Mouse (Mus musculus) stomach, embryonic 15.5 days (tissue): ENCODE data around the gene Pkd1. TPM values are rescaled to one million over a fixed set of nuclear protein-coding genes. Genes with fewer than 3 reads are reported as not detected.

ENCODE experiments used
- ATAC-seq: fragments of 200-750 bp; cut with Nextera tagmentation; 2 replicates; pipeline ENCODE4 v1.8.0; 2017; ENCODE audit warnings: low read depth, moderate number of reproducible peaks, moderate TSS enrichment; ENCODE audit not compliant: insufficient read depth, low FRiP score
- H3K27ac ChIP-seq: fragments of 300-500 bp; sonication (generic); 2 replicates; pipeline ENCODE4 v1.5.1; 2015; ENCODE audit warnings: mild to moderate bottlenecking, inconsistent platforms
- H3K27me3 ChIP-seq: fragments of 300-500 bp; sonication (generic); replicated peaks from 2 replicates; pipeline ENCODE4 v1.6.1; 2015; ENCODE audit warnings: inconsistent platforms
- H3K36me3 ChIP-seq: fragments of 300-500 bp; sonication (generic); 2 replicates; pipeline ENCODE4 v1.6.1; 2015; ENCODE audit warnings: inconsistent platforms
- H3K4me1 ChIP-seq: fragments of 300-500 bp; sonication (generic); 2 replicates; pipeline ENCODE4 v1.6.1; 2015; ENCODE audit warnings: inconsistent platforms
- H3K4me2 ChIP-seq: fragments of 300-500 bp; sonication (generic); 2 replicates; pipeline ENCODE4 v1.6.1; 2015; ENCODE audit warnings: mild to moderate bottlenecking, inconsistent platforms
- H3K4me3 ChIP-seq: fragments of 300-500 bp; sonication (generic); replicated peaks from 2 replicates; pipeline ENCODE4 v1.5.1; 2015; ENCODE audit warnings: inconsistent platforms
- H3K9ac ChIP-seq: fragments of 300-500 bp; sonication (generic); 2 replicates; pipeline ENCODE4 v1.6.1; 2015; ENCODE audit warnings: inconsistent platforms
- H3K9me3 ChIP-seq: fragments of 300-500 bp; sonication (generic); 2 replicates; pipeline ENCODE4 v1.6.1; 2016; ENCODE audit warnings: inconsistent platforms
- WGBS: fragments of 180-500 bp; shearing (Covaris S2); methylation state at CpG from one replicate; pipeline ENCODE4 v1.1.7; 2015; 5-methylcytosine and 5-hydroxymethylcytosine counted together
- polyA plus RNA-seq: library from polyadenylated mRNA; unstranded; fragments of >200 nt; fragmentation: Nextera tagmentation; extraction: Ambion mirVana; gene quantifications from 2 replicates; pipeline ENCODE4 v1.2.1, GENCODE M21; 2015

The Pkd1 gene
- 27.3 and 29.0 TPM in 2 replicates for polyA plus RNA-seq

DNA sequence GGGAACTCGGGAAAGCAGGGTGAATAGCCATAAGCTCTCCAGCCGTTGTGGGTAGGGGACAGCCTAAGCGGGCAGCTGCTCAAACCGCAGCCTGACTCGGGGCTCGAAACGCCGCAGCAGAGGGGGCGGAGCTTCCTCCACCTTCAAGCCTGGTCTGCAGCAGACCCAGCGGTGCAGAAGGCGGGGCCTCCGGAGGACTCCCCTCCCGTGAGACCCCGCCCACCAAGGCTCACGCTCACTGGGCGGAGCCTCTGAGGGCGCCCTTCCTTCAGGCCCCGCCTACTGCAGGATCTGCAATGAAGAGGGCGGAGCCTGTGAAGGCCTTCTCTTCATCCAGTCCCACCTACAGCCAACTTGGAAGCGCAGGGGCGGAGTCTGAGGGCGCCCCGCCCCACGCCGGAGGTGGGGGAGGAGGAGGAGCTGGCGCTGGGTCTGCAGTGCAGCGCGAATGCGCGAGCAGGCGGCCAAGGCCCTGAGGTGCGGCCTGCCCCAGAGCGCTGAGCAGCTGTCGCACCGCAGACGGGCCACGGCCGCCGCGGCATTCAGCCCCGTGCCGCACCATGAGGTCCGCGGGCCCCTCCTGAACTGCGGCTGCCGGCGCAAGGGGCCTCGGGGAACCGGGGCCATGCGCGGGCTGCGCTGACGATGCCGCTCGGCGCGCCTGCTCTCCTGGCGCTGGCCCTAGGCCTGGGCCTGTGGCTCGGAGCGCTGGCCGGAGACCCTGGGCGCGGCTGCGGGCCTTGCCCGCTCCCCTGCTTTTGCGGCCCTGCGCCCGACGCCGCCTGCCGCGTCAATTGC, at the start of gene Pkd1:
Pkd1 (plus strand) TSS at position 217 of the 798 bp plus-strand sequence.
- WGBS = 0% methylated on average over 67 of the region's 72 CpGs
- H3K4me3 ChIP-seq = peak within 1 kb of the TSS; percentile 78
- peak within 1 kb of the TSS; percentile 66 for H3K4me2 ChIP-seq
- H3K9ac ChIP-seq = peak within 1 kb of the TSS; percentile 84
- ATAC-seq = peak; percentile 94
- H3K27me3 ChIP-seq = no peaks in the 10 kb centered on the region
- H3K9me3 ChIP-seq = no peaks in the 10 kb centered on the region
- peak within 1 kb of the TSS; percentile 95 for H3K27ac ChIP-seq
- H3K36me3 ChIP-seq = no peaks in the 10 kb centered on the region
- H3K4me1 ChIP-seq = peaks cover 19% of the 10 kb centered on the region

DNA sequence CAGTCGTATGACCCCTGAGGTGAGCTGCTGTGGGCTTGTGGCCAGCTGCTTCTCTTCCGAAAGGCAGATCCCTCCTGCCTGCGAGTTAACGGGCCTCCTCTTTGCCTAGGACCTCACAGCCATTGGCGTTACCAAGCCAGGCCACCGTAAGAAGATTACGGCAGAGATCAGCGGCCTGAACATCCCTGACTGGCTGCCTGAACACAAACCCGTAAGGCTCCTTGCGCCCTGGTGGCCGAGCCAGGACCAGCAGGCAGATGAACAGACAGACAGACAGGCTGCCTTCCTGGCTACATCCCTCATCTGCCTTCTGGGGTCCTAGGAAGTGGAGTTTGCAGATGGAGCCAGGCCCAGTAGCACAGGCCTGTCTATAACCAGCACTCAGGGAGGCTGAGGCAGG, 47.4 kb upstream of the Pkd1 start:
- Histone ChIP-seq H3K36me3 (no peaks in the 10 kb centered on the region), H3K4me2 (no peak overlapping the region), H3K27me3 (no peaks in the 10 kb centered on the region), H3K4me3 (no peak overlapping the region), H3K4me1 (peaks cover 7% of the 10 kb centered on the region), H3K9ac (no peak overlapping the region), H3K9me3 (no peaks in the 10 kb centered on the region), H3K27ac (no peak overlapping the region)
- no peak for ATAC-seq
- WGBS = 43% methylated on average over 11 of the region's 11 CpGs

DNA sequence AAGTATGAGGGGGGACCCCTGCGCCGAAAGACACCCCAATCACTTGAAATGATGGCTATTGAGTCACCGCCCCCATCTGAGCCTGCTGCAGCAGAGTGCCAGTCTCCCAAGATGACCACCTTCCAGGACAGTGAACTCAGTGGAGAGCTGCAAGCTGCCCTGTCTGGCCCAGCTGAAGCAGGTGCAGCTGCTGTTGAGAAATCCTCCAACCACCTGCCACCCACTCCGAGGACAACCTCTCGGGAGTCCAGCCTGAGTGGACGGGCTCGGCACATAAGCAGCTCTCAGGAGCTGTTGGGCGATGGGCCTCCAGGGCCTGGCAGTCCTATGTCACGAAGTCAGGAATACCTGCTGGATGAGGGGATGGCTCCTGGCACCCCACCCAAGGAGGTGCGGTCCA, 45.5 kb upstream of the Pkd1 start:
- ATAC-seq = no peak
- WGBS = 89% methylated on average over 10 of the region's 10 CpGs
- no peaks in the 10 kb centered on the region for H3K9me3 ChIP-seq

DNA sequence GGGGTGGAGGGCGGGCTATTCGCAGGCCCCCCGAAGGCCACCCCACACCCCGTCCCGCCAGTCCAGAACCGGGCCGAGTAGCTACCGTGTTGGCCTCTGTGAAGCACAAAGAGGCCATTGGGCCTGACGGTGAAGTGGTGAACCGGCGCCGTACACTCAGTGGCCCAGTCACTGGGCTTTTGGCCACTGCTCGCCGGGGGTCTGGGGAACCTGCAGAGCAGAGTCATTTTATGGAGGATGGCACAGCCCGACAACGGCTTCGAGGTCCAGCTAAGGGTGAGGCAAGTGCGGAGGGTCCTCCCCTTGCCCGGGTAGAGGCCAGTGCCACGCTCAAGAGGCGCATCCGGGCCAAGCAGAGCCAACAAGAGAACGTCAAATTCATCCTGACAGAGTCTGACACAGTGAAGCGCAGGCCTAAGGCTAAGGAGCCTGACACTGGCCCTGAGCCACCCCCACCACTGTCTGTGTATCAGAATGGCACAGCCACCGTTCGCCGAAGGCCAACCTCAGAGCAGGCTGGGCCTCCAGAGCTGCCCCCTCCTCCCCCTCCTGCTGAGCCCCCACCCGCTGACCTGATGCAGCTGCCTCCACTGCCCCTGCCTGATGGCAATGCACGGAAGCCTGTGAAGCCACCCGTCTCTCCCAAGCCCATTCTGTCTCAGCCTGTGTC, 44.2 kb upstream of the Pkd1 start:
- no peak for ATAC-seq

More for the DNA sequence above, 45.5 kb upstream of the Pkd1 start:
- Histone ChIP-seq H3K4me1 (peaks cover 8% of the 10 kb centered on the region), H3K36me3 (peaks cover 14% of the 10 kb centered on the region), H3K4me2 (no peak overlapping the region), H3K27me3 (no peaks in the 10 kb centered on the region), H3K4me3 (no peak overlapping the region), H3K27ac (no peak overlapping the region), H3K9ac (no peak overlapping the region)

DNA sequence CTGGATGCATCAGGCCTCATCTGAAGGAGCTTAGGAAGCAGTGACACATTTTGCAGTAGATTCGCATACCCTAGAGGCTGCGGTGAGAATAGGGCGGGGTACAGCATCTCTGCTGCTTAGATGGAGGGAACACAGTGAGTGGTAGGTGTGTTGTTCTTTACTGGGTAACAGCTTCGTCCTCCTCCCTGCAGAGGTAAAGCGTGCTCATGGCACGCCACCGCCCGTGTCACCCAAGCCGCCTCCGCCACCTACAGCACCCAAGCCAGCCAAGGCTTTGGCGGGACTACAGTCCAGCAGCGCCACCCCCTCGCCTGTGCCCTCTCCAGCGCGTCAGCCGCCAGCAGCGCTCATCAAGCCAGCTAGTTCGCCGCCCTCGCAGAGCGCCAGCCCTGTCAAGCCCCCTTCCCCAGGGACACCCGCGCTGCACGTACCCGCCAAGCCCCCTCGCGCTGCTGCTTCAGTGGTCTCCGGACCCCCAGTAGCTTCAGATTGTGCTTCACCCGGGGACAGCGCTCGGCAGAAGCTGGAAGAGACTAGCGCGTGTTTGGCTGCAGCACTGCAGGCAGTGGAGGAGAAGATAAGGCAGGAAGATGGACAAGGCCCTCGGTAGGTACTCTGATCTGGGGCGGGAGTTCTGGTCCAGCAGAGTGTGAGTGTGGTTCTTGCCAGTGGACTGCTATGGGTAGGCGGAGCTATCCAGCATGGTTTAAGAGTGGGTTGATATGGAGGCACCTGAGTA, 43.1 kb upstream of the Pkd1 start:
- Histone ChIP-seq H3K9me3 (no peaks in the 10 kb centered on the region), H3K36me3 (peaks cover 38% of the 10 kb centered on the region), H3K27me3 (no peaks in the 10 kb centered on the region), H3K4me2 (peak overlapping the region; percentile 39), H3K9ac (no peak overlapping the region), H3K27ac (no peak overlapping the region), H3K4me1 (peaks cover 8% of the 10 kb centered on the region), H3K4me3 (no peak overlapping the region)
- 29% methylated on average over 36 of the region's 36 CpGs for WGBS
- ATAC-seq = 0 out of 2 replicates have a peak, but pooled peaks have one; percentile 15

More for the DNA sequence above, 44.2 kb upstream of the Pkd1 start:
- peaks cover 27% of the 10 kb centered on the region for H3K36me3 ChIP-seq
- no peak overlapping the region for H3K4me3 ChIP-seq
- H3K9me3 ChIP-seq = no peaks in the 10 kb centered on the region
- H3K9ac ChIP-seq = no peak overlapping the region
- WGBS = 87% methylated on average over 30 of the region's 30 CpGs
- H3K4me2 ChIP-seq = no peak overlapping the region
- no peaks in the 10 kb centered on the region for H3K27me3 ChIP-seq
- H3K27ac ChIP-seq = no peak overlapping the region
- H3K4me1 ChIP-seq = peaks cover 8% of the 10 kb centered on the region

DNA sequence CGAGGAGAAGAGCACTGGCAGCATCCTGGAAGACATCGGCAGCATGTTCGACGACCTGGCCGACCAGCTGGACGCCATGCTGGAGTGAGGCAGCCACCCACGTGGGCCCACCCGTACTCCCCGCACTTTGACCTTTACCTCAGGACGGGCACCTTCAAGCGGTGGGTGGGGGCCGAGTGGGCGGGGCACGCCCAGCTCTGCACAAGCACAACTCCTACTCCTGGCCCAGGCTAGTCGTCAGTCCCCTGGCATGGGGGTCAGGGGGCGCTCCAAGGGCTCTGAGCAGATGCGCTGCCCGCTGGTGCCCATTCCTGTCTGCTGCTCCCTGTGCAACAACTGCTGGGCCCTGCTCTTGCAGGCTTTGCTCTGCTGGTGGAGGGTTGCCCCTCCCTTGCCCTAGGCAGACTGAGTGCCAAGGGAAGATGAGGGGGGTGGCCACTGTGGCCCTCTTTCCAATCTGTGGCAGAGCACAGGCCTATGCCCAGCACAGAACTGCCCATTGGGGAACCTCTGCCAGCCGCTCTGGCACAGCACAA, 42.4 kb upstream of the Pkd1 start:
- H3K4me1 ChIP-seq = peaks cover 8% of the 10 kb centered on the region
- H3K9ac ChIP-seq = no peak overlapping the region
- H3K27ac ChIP-seq = no peak overlapping the region
- H3K4me3 ChIP-seq = no peak overlapping the region
- H3K9me3 ChIP-seq = no peaks in the 10 kb centered on the region
- ATAC-seq = peak; percentile 29; the same call in 1 of the 2 replicates
- 39% methylated on average over 19 of the region's 19 CpGs for WGBS
- peak overlapping the region; percentile 39; the same call in 1 of the 2 replicates for H3K4me2 ChIP-seq
- no peaks in the 10 kb centered on the region for H3K27me3 ChIP-seq
- H3K36me3 ChIP-seq = peaks cover 44% of the 10 kb centered on the region

DNA sequence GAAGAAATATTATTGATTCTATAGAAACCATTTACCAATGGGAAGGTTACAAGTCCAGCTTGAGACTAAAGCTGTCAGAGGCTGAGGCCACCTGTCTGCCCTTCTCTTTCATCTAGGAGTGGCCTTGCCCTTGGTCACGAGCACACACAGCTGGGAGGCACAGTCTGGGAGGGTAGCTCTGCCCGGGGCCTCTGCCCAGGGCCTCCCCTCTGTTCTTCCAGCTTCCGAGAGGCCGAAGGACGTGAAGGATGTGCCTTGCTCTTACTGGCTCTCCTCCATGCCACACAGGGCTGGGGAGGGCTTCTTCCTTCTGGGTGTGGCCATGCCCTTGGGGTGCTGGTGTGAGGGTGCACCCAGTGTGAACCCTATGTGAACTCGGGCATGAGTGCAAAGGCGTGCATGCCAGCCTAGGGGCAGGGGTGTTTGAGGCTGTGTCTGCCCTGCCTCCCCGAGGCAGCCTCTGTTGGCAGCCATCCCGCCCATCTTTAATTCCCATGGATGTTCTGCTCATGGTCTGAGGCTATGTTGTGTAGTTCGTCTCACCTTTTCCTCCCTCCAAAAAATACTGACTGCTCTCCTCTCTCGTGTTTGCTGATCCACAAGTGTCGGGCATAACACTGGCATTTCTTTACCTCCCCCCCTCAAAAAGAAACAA, 41.7 kb upstream of the Pkd1 start:
- ATAC-seq = no peak
- H3K4me3 ChIP-seq = no peak overlapping the region
- peaks cover 8% of the 10 kb centered on the region for H3K4me1 ChIP-seq
- no peak overlapping the region for H3K27ac ChIP-seq
- H3K9me3 ChIP-seq = no peaks in the 10 kb centered on the region
- H3K27me3 ChIP-seq = no peaks in the 10 kb centered on the region
- peaks cover 48% of the 10 kb centered on the region for H3K36me3 ChIP-seq
- H3K4me2 ChIP-seq = no peak overlapping the region
- 71% methylated on average over 12 of the region's 12 CpGs for WGBS
- no peak overlapping the region for H3K9ac ChIP-seq

DNA sequence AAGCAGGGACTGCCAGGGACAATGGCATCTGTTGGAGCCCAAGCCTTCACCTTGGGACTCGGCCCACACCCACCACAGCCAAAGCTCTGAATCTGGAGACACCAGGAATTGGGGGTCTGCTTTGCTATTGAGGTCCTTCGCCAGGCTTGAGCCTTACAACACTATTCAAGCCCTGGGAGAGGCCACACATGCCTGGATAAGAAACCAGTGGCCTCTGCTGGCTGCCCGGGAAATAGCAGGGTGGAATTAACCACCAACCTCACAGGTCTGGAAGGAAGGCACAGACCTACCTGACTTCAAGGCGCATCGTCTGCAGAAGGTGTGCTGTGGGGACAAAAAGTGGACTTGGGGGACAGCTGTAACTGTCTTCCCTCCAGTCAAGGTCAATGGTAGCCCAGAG, 36.0 kb upstream of the Pkd1 start:
- Histone ChIP-seq H3K9ac (no peak overlapping the region), H3K27ac (no peak overlapping the region), H3K27me3 (no peaks in the 10 kb centered on the region), H3K4me1 (no peaks in the 10 kb centered on the region), H3K4me3 (no peak overlapping the region), H3K4me2 (no peak overlapping the region; the same call in 1 of the 2 replicates), H3K36me3 (peaks cover 67% of the 10 kb centered on the region), H3K9me3 (no peaks in the 10 kb centered on the region)
- WGBS = 52% methylated on average over 5 of the region's 5 CpGs
- 0 out of 2 replicates have a peak, but pooled peaks have one; percentile 1 for ATAC-seq

DNA sequence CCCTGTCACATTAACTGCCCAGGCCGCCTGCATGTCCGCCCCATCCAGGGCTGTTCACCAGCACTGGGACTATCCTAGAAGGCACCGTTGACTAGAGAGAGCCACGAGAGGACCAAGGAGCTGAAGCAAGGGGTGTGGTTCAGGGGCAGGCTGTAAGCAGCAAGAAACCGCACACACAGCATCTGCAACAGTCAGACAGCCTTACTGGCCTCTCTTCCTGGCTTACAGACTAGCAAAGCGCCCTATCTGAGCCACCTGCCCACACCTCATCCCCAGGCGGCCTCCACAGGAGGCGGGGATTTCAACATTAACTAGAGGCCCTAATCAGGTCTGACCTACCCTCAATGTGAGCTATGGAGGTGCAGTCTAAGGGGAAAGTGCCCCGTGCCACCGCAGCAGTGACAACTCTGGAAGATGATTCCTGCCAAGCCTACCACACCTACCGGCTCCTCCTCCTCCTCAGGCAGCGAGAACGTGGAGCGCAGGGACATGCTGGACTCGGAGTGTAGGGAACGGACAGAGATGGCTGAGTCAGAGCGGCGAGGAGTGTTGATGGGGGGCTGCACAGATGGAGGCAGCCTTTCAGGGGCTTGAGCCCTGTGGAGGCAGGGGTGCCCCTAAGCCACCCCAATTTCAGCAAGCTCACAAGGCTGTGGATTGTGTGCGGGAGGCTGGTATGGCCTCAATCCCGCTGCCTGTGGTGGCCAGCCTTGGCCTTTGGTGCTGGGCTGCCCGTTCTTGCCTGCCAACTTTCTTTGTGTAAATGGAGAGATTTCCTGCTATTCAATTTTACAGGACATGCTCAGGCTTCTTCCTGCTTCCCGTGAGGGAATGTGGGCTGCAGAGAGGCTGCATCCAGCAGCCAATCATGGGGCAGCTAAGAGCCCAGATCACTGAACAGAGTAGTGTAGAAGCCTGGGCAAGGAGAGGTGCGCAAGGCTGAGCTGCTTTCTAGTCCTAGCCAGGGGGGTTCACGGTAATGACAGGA, 35.1 kb upstream of the Pkd1 start:
- H3K27me3 ChIP-seq = no peaks in the 10 kb centered on the region
- no peaks in the 10 kb centered on the region for H3K9me3 ChIP-seq
- H3K27ac ChIP-seq = peak overlapping the region; percentile 28; the same call in 1 of the 2 replicates
- no peak overlapping the region for H3K4me2 ChIP-seq
- peaks cover 58% of the 10 kb centered on the region for H3K36me3 ChIP-seq
- no peak overlapping the region for H3K9ac ChIP-seq
- H3K4me1 ChIP-seq = no peaks in the 10 kb centered on the region
- WGBS = 83% methylated on average over 24 of the region's 24 CpGs
- H3K4me3 ChIP-seq = no peak overlapping the region
- ATAC-seq = 0 out of 2 replicates have a peak, but pooled peaks have one; percentile 5

DNA sequence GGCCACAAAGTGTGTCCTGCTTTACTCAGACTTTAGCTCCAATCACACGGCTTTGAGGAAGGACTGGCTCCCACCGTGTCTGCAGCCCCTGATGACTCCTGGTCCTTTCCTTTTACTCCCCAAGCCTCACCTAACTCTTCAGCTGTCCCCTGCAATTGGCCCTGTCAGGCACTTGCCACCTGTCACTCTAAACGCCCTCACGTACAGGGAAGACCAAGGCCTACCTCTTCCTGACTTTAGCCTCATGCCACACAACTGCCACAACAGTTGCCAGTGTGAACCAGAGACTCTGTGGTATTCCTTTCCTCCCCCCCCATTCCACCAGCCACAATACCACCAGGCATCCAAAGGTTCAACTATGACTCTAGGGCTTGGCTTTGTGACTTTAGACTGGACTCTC, 29.2 kb upstream of the Pkd1 start:
- no peak for ATAC-seq
- 80% methylated on average over 4 of the region's 4 CpGs for WGBS

More for the DNA sequence above, 29.2 kb upstream of the Pkd1 start:
- Histone ChIP-seq H3K4me1 (no peaks in the 10 kb centered on the region; the same call in 1 of the 2 replicates), H3K27ac (no peak overlapping the region), H3K27me3 (no peaks in the 10 kb centered on the region), H3K9me3 (no peaks in the 10 kb centered on the region), H3K4me3 (no peak overlapping the region), H3K36me3 (peaks cover 16% of the 10 kb centered on the region), H3K4me2 (no peak overlapping the region), H3K9ac (no peak overlapping the region)
